Mouse (Mus musculus) hindbrain, embryonic 12.5 days (tissue): ENCODE measurements at regions not wholly inside any gene's neighbourhood (a gene's known extent, or its start where the extent isn't known, plus 50 kb on each side); places are given as distances from the start of the nearest gene placed in this dataset.
A peak's percentile ranks its signal among the peaks of the same experiment; 100 is the strongest.
"Not testable (repeated sequence)": the region's sequence is repeated elsewhere in the genome, so short reads cannot be mapped to it uniquely, and the experiment has no call there.

Experiments used
- ATAC-seq: fragments of 200-750 bp; cut with Nextera tagmentation; 2 replicates; pipeline ENCODE4 v1.8.0; 2017; ENCODE audit warnings: moderate TSS enrichment; ENCODE audit not compliant: low FRiP score
- H3K27ac ChIP-seq: fragments of 300-500 bp; sonication (generic); 2 replicates; pipeline ENCODE4 v1.5.1; 2016; ENCODE audit warnings: mild to moderate bottlenecking
- H3K27me3 ChIP-seq: fragments of 300-500 bp; sonication (generic); 2 replicates; pipeline ENCODE4 v1.6.1; 2016; ENCODE audit warnings: mild to moderate bottlenecking
- H3K36me3 ChIP-seq: fragments of 300-500 bp; sonication (generic); 2 replicates; pipeline ENCODE4 v1.6.1; 2016; ENCODE audit warnings: mild to moderate bottlenecking
- H3K4me1 ChIP-seq: fragments of 300-500 bp; sonication (generic); 2 replicates; pipeline ENCODE4 v1.6.1; 2016
- H3K4me2 ChIP-seq: fragments of 300-500 bp; sonication (generic); replicated peaks from 2 replicates; pipeline ENCODE4 v1.6.1; 2016; ENCODE audit warnings: mild to moderate bottlenecking
- H3K4me3 ChIP-seq: fragments of 300-500 bp; sonication (generic); 2 replicates; pipeline ENCODE4 v1.5.1; 2016; ENCODE audit warnings: mild to moderate bottlenecking
- H3K9ac ChIP-seq: fragments of 300-500 bp; sonication (generic); 2 replicates; pipeline ENCODE4 v1.6.1; 2016; ENCODE audit warnings: mild to moderate bottlenecking, moderate library complexity
- H3K9me3 ChIP-seq: fragments of 300-500 bp; sonication (generic); replicated peaks from 2 replicates; pipeline ENCODE4 v1.6.1; 2016; ENCODE audit warnings: mild to moderate bottlenecking
- WGBS: fragments of 180-500 bp; shearing (Covaris S2); methylation state at CpG from one replicate; pipeline ENCODE4 v1.1.7; 2016; 5-methylcytosine and 5-hydroxymethylcytosine counted together

DNA sequence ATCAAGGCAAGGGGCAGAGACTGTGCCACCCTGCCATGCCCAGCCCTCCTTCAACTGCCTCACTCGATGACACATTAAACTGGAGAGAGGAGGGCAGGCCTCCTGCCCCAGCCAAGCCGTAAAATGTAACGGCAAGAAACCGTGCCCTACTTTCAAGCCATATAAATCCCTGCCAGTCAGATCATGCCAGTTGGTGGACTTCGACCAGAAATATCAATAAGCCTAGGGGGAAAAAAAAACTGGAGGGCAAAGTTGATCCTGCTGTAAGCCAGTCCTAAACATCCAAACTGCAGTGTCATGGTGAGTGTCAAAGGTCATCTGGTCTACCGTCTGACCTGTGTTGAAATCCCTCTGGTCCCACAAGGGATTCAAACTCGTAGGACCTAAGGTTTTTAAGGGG, 170.8 kb downstream of the Tomm20 start:
- no peaks in the 10 kb centered on the region for H3K27me3 ChIP-seq
- 82% methylated on average over 7 of the region's 7 CpGs for whole genome bisulfite sequencing
- ATAC-seq, result no peak
- no peak overlapping the region for H3K9ac ChIP-seq
- no peaks in the 10 kb centered on the region for H3K36me3 ChIP-seq
- no peak overlapping the region for H3K27ac ChIP-seq
- peaks cover 4% of the 10 kb centered on the region; the same call in 1 of the 2 replicates for H3K4me1 ChIP-seq
- no peaks in the 10 kb centered on the region for H3K9me3 ChIP-seq
- H3K4me2 ChIP-seq, result no peak overlapping the region
- H3K4me3 ChIP-seq, result no peak overlapping the region

- no peak for ATAC-seq
- 72% methylated on average over 11 of the region's 11 CpGs for WGBS
- no peak overlapping the region for H3K4me3 ChIP-seq
Measured at GRCm38 (mm10) chr8:126772748-126773147, 172.9 kb downstream of the Tomm20 start.

DNA sequence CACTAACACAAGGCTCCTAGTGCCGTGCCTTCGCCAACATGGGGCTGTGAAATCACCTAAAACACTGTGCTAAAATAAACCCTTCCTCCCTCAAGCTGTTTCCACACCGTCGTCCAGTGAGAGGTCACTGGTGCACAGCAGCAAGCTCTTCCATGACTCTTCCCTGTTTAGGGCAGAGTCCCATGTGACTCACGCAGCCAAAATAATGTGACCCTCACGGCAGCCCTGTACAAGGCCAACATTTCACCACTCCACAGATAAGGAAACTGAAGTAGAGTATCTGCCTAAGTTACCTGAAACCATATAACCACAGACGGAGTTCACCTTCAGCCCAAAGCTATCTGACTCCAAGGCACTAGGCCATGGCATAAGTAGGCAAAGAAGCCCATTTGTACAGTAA, 173.4 kb downstream of the Tomm20 start:
- no peak for ATAC-seq
- H3K27ac ChIP-seq, result no peak overlapping the region
- H3K9ac ChIP-seq, result no peak overlapping the region
- H3K4me3 ChIP-seq, result no peak overlapping the region
- H3K4me2 ChIP-seq, result no peak overlapping the region
- no peaks in the 10 kb centered on the region for H3K9me3 ChIP-seq
- H3K36me3 ChIP-seq, result no peaks in the 10 kb centered on the region
- H3K4me1 ChIP-seq, result peaks cover 4% of the 10 kb centered on the region; the same call in 1 of the 2 replicates
- no peaks in the 10 kb centered on the region for H3K27me3 ChIP-seq
- WGBS, result 85% methylated on average over 7 of the region's 7 CpGs

More at GRCm38 (mm10) chr8:126772748-126773147, 172.9 kb downstream of the Tomm20 start:
- no peaks in the 10 kb centered on the region for H3K27me3 ChIP-seq
- peaks cover 4% of the 10 kb centered on the region; the same call in 1 of the 2 replicates for H3K4me1 ChIP-seq
- no peak overlapping the region for H3K4me2 ChIP-seq
- H3K9me3 ChIP-seq, result no peaks in the 10 kb centered on the region
- H3K9ac ChIP-seq, result no peak overlapping the region
- no peaks in the 10 kb centered on the region for H3K36me3 ChIP-seq
- no peak overlapping the region for H3K27ac ChIP-seq

- H3K9me3 ChIP-seq, H3K9ac ChIP-seq, H3K27me3 ChIP-seq, ATAC-seq, H3K4me3 ChIP-seq, H3K4me1 ChIP-seq, H3K4me2 ChIP-seq, H3K27ac ChIP-seq, H3K36me3 ChIP-seq: not testable (repeated sequence)
- 91% methylated on average over 2 of the region's 2 CpGs for WGBS
Measured at GRCm38 (mm10) chr8:126770374-126770773, 175.3 kb downstream of the Tomm20 start.

DNA sequence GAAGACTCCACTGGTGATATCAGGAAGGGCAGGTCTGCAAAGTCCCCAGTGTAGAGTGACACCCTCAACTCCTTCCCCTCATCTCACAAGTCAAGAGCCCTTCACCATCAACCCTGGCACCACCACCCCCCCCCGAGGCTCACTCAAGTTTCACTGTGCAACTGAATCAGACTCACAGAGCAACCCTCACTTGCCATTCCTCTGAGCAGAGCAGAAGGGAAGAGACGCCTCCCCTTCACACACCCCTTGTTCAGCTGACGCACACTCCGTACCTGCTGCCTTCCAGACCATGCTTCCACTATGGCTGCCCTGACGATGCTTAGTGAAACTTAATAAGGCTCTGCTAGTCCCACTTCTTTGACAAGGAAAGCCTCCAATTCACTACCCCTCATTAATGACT, 174.4 kb upstream of the Irf2bp2 start:
- H3K9me3 ChIP-seq, result no peaks in the 10 kb centered on the region
- H3K4me1 ChIP-seq, result peaks cover 4% of the 10 kb centered on the region; the same call in 1 of the 2 replicates
- H3K36me3 ChIP-seq, result no peaks in the 10 kb centered on the region
- H3K9ac ChIP-seq, result no peak overlapping the region
- no peak overlapping the region for H3K27ac ChIP-seq
- 91% methylated on average over 5 of the region's 5 CpGs for WGBS
- H3K4me2 ChIP-seq, result no peak overlapping the region
- H3K4me3 ChIP-seq, result no peak overlapping the region
- no peaks in the 10 kb centered on the region for H3K27me3 ChIP-seq
- no peak for ATAC-seq

GRCm38 (mm10) chr8:126767341-126767740, 173.6 kb upstream of the Irf2bp2 start:
- no peaks in the 10 kb centered on the region for H3K9me3 ChIP-seq
- no peak overlapping the region for H3K9ac ChIP-seq
- no peaks in the 10 kb centered on the region for H3K27me3 ChIP-seq
- no peak overlapping the region for H3K4me3 ChIP-seq
- no peak overlapping the region for H3K27ac ChIP-seq
- WGBS, result 95% methylated on average over 3 of the region's 3 CpGs
- no peaks in the 10 kb centered on the region for H3K36me3 ChIP-seq
- no peak for ATAC-seq
- no peak overlapping the region for H3K4me2 ChIP-seq
- H3K4me1 ChIP-seq, result no peaks in the 10 kb centered on the region

DNA sequence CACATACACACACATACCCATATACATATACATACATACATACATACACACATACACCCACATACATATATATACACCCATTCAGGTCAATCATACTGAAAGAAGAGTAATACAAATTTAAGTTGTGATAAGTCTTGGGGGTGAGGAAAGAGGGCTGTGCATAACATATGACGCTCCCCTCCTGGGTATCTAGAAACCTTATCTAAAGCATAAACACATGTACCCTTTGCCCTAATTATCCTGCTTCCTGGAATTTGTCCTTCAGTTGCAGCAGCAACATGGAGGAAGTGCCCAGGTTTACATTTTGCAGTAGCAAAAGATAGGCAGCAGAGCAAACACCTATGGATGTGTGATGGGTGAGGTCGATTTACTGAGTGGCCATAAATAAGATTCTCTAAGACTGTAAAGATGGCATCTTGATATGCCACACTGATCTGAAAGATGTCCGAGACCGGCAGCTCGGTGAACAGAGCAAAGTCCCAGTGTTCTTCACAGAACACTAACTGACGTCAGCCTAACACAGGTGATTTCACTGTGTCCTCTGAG, 172.0 kb upstream of the Irf2bp2 start:
- 91% methylated on average over 6 of the region's 6 CpGs for WGBS
- H3K9ac ChIP-seq, result no peak overlapping the region

GRCm38 (mm10) chr8:126763600-126763999, 169.8 kb upstream of the Irf2bp2 start:
- Histone ChIP-seq H3K4me3 (no peak overlapping the region), H3K4me2 (no peak overlapping the region), H3K36me3 (no peaks in the 10 kb centered on the region), H3K9me3 (no peaks in the 10 kb centered on the region), H3K27ac (no peak overlapping the region), H3K9ac (no peak overlapping the region), H3K4me1 (no peaks in the 10 kb centered on the region), H3K27me3 (no peaks in the 10 kb centered on the region)
- WGBS, result 92% methylated on average over 7 of the region's 7 CpGs
- ATAC-seq, result no peak

More for the DNA sequence above, 172.0 kb upstream of the Irf2bp2 start:
- Histone ChIP-seq H3K36me3 (no peaks in the 10 kb centered on the region), H3K9me3 (no peaks in the 10 kb centered on the region), H3K27me3 (no peaks in the 10 kb centered on the region), H3K27ac (no peak overlapping the region), H3K4me1 (no peaks in the 10 kb centered on the region), H3K4me2 (no peak overlapping the region), H3K4me3 (no peak overlapping the region)
- no peak for ATAC-seq

DNA sequence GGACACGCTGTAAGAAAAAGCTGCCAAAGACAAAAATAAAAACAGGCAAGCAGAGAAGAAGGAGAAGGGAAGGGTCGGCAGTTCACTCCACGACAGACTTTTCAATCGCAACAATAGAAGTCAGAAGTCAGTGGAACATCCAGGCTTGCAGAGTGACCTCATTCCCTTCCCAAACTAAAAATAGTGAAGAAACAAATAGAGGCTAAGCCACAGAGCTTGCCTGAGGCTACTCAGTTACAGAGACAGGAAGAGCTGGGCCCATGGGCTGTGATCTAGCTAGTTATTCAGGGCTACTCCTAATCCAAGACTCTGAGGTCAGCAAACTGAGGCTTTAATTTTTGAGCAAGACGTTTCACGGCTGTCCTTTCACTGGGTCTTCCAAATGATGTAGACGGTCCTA, 165.9 kb upstream of the Irf2bp2 start:
- no peak overlapping the region for H3K4me3 ChIP-seq
- H3K4me1 ChIP-seq, result peaks cover 6% of the 10 kb centered on the region; the same call in 1 of the 2 replicates
- H3K9ac ChIP-seq, result no peak overlapping the region
- H3K27me3 ChIP-seq, result no peaks in the 10 kb centered on the region
- H3K27ac ChIP-seq, result no peak overlapping the region
- H3K36me3 ChIP-seq, result no peaks in the 10 kb centered on the region
- 69% methylated on average over 7 of the region's 7 CpGs for WGBS
- H3K4me2 ChIP-seq, result no peak overlapping the region
- H3K9me3 ChIP-seq, result no peaks in the 10 kb centered on the region
- ATAC-seq, result no peak

DNA sequence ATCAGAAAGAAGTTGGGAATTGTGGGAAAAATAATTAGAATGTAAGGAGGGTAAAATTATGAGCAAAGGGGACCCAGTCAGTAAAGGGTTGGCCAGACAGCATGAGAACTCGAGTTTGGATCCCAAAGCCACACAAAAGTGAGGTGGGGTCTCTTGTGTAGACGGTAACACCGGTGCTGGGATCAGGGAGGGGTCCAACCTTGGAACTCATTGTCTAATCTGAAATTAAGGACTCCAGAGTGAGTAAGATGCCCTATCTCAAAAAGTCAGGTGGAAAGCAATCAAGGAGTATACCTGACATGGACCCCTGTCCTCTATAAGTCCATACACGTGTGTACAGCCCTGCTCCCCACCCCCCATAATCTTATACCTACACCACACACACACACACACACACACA, 165.2 kb upstream of the Irf2bp2 start:
- no peak overlapping the region for H3K4me2 ChIP-seq
- 93% methylated on average over 4 of the region's 4 CpGs for WGBS

GRCm38 (mm10) chr8:126757951-126758757, 164.4 kb upstream of the Irf2bp2 start:
- H3K9me3 ChIP-seq, result no peaks in the 10 kb centered on the region
- ATAC-seq, result no peak
- no peaks in the 10 kb centered on the region for H3K36me3 ChIP-seq
- H3K4me3 ChIP-seq, result no peak overlapping the region
- peaks cover 10% of the 10 kb centered on the region for H3K4me1 ChIP-seq
- WGBS, result 80% methylated on average over 12 of the region's 12 CpGs
- H3K27me3 ChIP-seq, result no peaks in the 10 kb centered on the region
- no peak overlapping the region for H3K4me2 ChIP-seq
- 0 out of 2 replicates have a peak overlapping the region, but pooled peaks have one; percentile 3 for H3K27ac ChIP-seq
- H3K9ac ChIP-seq, result no peak overlapping the region

More for the DNA sequence above, 165.2 kb upstream of the Irf2bp2 start:
- Histone ChIP-seq H3K4me1 (peaks cover 6% of the 10 kb centered on the region; the same call in 1 of the 2 replicates), H3K9ac (no peak overlapping the region), H3K36me3 (no peaks in the 10 kb centered on the region), H3K27ac (no peak overlapping the region), H3K4me3 (no peak overlapping the region), H3K9me3 (no peaks in the 10 kb centered on the region), H3K27me3 (no peaks in the 10 kb centered on the region)
- ATAC-seq, result no peak

GRCm38 (mm10) chr8:126756300-126757097, 162.7 kb upstream of the Irf2bp2 start:
- peaks cover 10% of the 10 kb centered on the region for H3K4me1 ChIP-seq
- WGBS, result 77% methylated on average over 8 of the region's 8 CpGs
- H3K27me3 ChIP-seq, result no peaks in the 10 kb centered on the region
- no peak overlapping the region for H3K9ac ChIP-seq
- no peaks in the 10 kb centered on the region for H3K9me3 ChIP-seq
- H3K27ac ChIP-seq, result no peak overlapping the region
- H3K36me3 ChIP-seq, result no peaks in the 10 kb centered on the region
- no peak overlapping the region for H3K4me3 ChIP-seq
- no peak for ATAC-seq
- H3K4me2 ChIP-seq, result no peak overlapping the region
